Mouse (Mus musculus): Measurements from ENCODE around the gene Olfr1323. TPM values are rescaled to one million over a fixed set of nuclear protein-coding genes. Genes with fewer than 3 reads are reported as not detected.
A peak's percentile ranks its signal among the peaks of the same experiment; 100 is the strongest.

Olfr1323 gene
- total RNA-seq (2021): not detected
- long read RNA-seq: 0 reads

DNA sequence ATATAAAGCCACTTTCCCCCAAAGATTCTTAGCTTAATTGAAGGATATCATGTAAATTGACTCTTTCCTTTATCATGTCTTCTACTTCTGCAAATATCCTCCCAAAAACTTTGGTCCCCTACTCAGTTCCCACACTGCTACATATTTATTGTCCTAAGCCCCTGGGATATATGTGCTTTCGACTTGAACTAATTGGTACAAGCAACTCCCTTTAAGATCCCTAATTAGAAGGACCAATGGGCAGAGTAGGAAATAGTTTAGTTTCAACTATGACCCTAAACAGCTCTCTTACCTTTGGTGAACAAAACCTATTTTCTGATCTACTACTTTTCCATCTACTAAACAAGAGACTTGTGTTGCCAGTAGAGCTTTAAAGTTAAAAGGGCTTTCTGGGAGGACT, at the start of gene Olfr1323:
TSS of gene Olfr1323 (minus strand) at position 101 of the 400 bp plus-strand sequence.
- no peak for DNase-seq (ENCODE audit: low spot score in 2 of 2)

DNA sequence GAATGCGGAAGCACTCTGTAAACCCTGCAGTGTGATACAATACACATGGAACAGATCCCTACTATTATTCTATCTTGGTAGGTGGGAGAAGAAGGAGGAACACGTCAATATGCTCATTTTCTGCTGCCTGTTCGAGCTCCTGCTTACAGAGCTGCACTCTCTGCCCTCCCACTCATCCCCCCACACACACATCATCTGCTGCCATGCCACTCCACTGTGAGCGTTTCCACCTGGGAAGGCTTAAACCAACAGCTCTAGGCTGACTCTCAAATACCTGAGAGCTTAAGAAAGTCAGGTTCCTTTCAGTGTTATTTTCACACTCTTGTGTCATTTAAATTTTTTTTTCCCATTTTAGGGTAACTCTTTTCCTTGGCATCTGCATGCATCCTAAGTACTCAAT, 6.9 kb downstream of the Olfr1323 start:
- DNase-seq (ENCODE audit: low spot score in 2 of 2): peak in 1 of 2 experiments; percentile 36

Other genes with a start within 250 kb of the Olfr1323 start
- 10 to 100 TPM in 1 of 2 experiments, 1 to 10 TPM in 1; 8.4 to 11.6 TPM for gene Igsf1, start 221.6 kb downstream of the Olfr1323 start, total RNA-seq (2021)
- gene Olfr1322, start 127.9 kb downstream of the Olfr1323 start, total RNA-seq (2021): not detected

All from layer of hippocampus, adult 18-20 months (tissue).